Mouse (Mus musculus) liver, adult 2 months (tissue): ENCODE data around the gene Kazn.

Experiments
- CTCF ChIP-seq: fragments of 200-500 bp; IDR thresholded peaks from 2 replicates; pipeline ENCODE4 v1.5.1; 2011; ENCODE audit warnings: low read depth, low read length, control low read depth
- POLR2A ChIP-seq: fragments of 200-500 bp; IDR thresholded peaks from 2 replicates; pipeline ENCODE4 v1.6.1; 2011; ENCODE audit warnings: low read length, control low read depth; ENCODE audit not compliant: insufficient read depth; ENCODE audit errors: extremely low read depth

- TF ChIP-seq CTCF (no peak), POLR2A (no peak)
These were observed 184.6 kb downstream of the Kazn start for GRCm38 (mm10) chr4:142054580-142054979.
